Mouse (Mus musculus): ENCODE measurements at regions not wholly inside any gene's neighbourhood (a gene's known extent, or its start where the extent isn't known, plus 50 kb on each side); places are given as distances from the start of the nearest gene placed in this dataset.

DNA sequence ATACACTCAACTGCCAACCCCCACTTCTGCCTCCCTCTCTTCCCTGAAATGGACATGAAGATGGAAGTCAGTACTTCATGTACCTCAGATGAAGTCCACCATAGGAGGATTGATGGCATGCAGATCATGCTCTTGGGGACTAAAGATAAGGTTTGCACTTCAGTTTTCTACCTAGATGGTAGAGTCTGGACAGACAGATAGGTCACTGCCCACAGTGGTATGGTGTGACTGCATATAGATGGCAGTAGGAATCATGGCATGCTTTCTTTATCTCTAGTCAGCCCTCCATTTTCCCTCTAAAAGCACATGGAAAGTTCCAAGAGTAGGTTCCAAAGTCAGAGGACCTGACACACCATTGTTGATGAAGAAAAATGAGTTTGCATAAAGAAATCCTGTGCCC lies 145.6 kb upstream of the Mocs2 start:
- no peak for DNase-seq (ENCODE audit: low read depth, low spot score)

DNA sequence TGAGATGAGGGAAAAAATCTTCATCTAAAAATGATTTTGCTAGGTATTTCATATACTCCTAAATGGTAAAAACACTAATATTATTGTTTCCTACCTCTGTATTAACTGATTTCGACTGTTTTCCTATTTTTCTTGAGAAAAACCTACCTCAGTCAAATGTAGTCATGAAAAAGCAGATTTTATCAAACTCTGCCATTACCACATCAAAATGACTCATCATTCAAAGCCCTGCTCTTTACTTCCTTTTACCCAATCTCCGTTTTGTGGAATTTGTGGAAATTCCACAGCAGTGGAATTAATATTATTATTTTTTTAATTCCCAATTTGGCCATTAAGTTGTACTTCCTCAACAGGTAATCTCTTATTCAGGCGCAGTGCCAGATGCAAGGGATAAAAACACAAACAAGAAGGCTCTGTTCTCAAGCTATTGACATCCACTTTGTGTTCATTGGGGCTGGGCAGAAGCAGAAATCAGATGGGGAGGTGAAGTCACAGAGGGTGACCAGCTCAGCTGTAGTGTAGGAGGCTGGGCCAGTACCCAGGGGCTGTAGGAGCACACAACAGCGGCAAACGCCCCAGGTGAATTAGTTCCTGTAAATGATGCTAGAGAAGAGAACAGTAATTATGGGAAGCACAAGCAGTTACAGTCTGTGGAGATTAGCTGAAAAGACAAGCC lies 138.2 kb upstream of the Mocs2 start:
- no peak for DNase-seq (ENCODE audit: low read depth, low spot score)

DNA sequence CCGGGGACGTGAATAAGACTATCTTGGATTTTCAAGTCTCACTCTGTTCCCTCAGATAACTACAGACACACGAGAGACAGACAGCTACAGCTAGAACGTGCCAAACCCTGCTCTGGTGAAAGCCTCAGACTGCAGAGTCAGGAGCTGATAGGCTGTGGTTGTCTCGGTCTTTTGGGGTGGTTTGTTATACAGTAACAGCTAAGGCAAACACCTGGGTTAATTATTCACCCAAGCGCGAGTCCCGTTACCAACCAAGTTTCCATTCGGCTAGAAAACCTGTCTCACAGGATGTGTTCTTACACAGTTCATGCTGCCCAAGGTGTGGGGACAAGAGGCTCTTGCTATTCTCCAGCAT lies 137.7 kb upstream of the Mocs2 start:
- DNase-seq (ENCODE audit: low read depth, low spot score) = no peak

DNA sequence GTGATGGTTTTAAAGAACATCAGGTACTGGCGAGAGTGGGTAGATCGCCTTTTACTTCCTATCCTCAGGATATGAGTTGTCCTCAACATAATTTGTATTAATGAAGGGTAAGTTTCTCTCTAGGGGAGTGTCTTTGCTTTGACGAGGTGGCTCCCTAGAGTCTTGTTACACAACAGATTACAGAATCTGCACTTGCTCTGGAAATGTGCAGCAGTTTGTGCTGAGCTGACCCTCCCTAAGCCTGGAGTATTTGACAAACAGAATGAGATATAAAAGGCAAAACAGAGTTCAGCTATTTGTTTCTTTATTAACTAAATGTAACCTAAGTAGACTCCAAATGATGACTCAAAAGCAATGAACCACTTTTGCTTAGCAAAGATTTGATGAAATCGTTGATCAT lies 136.8 kb upstream of the Mocs2 start:
- DNase-seq (ENCODE audit: low read depth, low spot score) = no peak

DNA sequence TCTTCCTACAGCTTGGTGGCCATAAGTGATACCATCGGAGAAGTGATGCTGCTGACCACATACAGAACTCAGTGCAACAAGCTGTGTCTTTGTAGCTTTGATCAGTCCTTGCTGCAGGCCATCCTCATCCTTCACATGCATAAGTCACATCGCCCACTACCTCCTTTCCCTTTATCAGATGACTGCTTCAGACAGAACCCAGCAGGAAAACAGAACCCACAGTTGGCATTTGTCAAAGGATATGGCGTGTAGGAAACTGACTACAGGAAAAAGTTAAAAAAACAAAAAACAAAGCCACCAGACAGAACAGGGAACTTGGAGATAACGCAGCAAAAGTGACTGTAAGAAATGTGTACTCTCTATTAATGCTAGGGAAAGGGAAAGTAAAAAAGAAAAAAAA lies 136.1 kb upstream of the Mocs2 start:
- no peak for DNase-seq (ENCODE audit: low read depth, low spot score)

DNA sequence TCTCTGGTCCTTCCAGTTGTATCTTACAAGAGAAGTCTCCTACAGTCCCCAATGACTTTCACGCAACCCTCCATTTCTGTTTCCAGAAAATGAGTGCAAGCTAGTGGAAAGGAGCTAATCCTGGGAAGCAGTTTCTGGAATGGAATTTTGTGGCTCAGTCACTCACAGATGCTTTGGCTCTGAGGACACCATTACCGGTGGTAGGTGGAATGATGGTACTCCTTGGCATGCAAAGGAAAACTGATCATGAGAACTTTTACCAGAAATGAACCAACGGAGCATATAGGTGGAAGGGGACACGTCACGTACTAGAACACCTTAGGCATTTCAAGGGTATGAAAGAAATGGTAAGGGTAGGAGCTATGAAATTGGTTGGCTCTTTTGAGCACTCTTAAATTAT lies 135.1 kb upstream of the Mocs2 start:
- no peak for DNase-seq (ENCODE audit: low read depth, low spot score)

DNA sequence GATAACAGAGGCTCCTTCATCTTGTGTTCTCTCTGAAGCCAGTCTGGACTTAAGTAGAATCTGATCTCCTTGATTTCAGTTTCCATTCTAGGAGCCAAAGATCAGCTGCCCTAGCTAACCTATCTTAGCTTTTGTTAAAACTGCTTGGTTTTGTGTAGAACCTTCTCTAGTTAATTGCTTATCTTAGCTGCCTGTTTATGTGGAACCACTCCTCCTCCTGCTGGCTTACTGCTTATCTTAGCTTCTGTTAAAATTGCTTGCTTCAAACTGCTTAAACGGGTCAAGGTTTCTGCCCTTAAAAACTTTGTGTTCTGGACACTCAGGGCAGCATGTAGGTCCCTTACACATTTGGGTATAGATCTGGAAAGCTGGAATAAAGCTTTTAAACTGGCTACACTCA lies 133.7 kb upstream of the Mocs2 start:
- no peak for DNase-seq (ENCODE audit: low read depth, low spot score)

DNA sequence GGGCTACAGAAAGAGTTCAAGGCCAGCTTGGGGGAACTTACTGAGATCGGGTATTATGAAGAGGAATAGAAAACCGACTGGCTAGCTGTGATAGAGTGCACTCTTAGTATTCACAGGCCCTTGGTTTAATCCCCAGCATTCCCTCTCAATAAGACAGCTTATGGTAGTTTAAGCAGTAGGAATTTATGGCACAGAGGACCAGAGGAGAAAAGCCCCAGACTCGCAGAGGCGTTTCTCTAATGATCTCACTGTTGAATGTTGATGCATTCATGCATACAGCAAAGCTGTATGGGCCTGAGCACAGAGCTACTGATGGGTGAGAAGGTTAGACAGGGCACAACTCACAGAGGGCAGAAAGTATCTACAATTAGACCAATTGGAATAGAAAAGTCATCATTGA lies 132.7 kb upstream of the Mocs2 start:
- DNase-seq (ENCODE audit: low read depth, low spot score) = no peak

DNA sequence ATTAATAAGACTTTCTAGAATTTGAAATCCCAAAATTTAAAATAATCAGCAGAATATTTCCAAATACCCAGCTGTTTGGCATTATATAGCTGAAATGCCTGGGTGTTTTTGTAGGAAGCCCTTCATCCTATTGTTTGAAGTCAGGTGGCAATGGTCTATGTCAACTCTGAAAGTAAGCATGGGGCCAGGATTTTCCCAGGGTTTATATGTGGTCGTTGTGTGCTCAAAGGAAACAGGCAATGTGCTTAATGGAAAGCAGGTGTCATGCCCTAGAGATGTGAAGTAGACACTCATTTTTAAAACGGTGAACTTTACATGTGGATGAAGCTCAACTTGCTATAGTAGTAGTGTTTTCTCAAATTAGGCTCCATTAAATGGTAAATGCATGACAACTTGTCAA lies 105.4 kb upstream of the Mocs2 start:
- DNase-seq (ENCODE audit: low read depth, low spot score) = peak; percentile 53

DNA sequence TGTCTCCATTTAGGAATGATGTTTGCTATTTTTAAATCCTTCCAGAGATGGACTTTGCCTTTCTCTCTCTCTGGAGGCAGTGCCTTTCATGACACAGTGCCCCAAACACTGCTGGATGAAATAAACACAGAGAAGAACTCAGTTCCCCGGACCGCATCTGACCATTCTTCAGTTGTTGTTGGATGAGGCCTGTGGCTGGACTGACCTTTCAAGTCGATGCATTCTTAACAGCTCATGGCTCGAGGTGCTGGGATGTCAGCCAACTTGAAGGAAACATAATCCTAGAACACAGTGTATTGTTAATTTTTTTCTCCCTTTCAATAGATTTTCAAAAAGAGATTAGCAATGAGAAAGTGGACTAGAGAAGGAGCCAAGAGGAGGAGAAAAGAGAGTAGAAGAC lies 98.3 kb upstream of the Mocs2 start:
- no peak for DNase-seq (ENCODE audit: low read depth, low spot score)

DNA sequence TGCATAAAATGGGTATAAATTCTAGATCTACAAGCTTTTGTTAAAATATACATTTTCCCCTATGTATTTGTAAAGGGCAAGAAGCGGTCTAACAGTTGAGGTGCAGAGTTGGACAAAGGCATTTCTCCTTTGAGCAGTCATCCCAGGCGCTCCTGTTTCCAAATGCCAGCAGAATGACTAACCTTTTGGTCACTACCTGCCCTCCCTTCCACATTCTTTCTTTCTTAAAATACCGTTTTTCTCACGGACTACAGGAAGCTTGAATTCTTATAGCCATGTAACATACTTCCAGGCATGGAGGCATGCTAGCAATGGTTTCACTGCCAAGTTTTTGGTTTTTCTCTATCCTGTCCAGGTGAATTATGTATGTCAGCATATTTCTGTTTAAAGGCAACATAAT lies 91.2 kb upstream of the Mocs2 start:
- DNase-seq (ENCODE audit: low read depth, low spot score) = no peak

DNA sequence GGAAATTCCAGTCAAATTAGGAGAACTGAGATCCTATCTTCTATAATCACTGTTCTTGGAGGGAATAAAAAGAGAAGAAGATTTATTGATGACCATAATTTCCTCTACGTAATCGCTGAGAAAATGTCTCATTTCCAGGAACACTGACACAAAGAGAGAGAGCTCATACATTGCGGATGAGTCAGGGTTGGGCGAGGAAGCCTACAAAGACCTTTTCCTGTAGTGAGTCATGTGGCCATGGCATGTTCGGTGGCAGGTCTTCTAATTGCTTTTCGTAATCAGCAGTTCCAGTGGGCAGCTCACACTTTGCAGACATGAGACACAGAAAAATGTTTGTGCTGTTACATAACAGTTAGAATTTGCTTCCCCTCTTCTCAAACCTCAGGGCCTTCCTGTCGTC lies 83.0 kb upstream of the Mocs2 start:
- DNase-seq (ENCODE audit: low read depth, low spot score) = no peak

DNA sequence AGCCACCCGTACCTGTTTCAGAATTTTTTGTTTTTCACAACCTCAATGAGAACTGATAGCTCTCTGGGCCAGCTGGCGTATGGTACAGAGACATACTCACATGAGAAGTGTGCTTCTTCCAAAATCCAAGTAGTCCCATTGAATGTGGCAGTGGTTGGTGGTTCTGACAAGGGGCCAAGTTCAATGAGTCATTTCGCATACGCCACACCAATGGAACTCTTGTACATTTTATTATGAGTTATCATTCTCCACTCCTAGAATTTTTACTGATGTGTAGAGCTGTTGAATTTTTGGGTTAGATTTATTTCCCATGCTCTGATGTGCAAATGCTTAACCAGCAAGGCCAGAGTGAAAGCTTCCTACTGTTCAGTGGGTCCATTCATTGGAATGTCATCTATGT lies 82.0 kb upstream of the Mocs2 start:
- no peak for DNase-seq (ENCODE audit: low read depth, low spot score)

DNA sequence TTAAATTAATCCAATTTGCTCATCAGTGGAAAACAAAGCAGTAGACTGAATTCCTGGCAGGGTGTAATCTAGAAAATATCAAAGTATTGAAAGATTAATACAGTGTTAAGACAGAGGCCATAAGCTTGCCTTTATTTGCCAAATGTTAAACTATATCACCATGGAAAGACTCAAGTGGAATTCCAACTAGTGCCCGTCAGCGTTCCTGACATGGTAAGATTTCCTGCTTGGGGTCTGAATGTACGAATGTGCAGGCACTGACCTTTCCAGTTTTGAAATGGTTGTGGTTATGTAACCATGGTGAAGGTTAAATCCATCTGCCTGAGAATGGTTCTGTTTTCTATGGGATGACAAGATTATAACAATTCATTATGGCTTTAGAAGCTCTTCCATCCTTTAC lies 75.5 kb upstream of the Mocs2 start:
- DNase-seq (ENCODE audit: low read depth, low spot score) = no peak

DNA sequence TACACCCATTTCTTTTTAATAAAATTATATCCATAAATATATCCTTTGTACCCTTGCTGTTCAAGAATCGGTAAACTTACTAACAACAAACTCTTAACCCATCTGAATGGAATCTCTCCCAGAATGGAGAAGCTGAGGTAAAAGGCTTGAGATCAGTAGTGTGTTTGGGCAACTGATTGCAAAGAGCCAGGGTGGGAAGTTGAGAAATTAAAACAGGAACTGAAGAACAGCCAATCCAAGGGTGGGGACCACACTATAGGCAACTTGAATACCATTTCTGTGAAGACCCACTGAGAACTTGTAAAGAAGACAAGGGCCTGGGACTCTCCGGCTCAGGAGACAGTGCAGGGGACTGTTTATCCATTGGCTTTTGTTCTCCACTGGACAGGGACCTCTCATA lies 72.2 kb upstream of the Mocs2 start:
- DNase-seq (ENCODE audit: low read depth, low spot score) = no peak

DNA sequence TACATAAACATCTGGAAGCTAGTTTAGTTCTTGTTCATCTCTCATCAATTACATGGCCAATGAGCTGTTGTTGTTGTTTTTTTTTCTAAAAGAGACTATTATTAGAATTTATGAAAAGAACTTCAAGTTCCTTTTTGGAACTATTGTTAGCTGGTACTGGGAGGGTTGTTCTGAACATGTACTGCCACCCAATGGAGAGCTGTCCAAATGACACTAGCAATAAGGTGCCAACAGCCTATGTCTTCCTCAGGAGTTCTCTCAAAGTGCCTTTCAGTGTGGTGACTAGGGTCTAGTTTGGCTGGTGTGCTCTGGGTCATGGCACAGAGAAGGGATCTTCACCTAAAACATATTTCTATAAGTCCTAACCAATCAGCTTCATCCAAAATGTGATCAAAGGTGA lies 60.6 kb upstream of the Mocs2 start:
- peak; percentile 5 for DNase-seq (ENCODE audit: low read depth, low spot score)

DNA sequence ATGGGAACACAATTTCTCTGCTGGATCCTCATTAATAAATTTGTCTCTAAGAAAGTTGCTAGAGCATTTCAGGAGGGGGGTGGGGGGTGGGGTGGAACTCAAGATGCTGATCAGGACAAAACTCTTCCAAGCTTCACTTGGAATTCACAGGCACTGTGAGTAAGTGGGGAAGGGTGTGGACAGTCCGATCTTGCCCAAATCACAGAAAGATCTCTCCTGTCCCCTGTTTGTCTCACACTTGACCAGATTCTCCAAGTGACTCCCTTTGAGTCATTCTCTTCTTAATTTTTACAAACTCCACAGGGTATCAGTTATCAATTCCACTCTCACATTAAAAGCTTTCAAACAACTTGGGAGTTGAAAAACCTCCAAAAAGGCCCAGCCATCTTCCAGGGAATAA lies 58.1 kb upstream of the Mocs2 start:
- no peak for DNase-seq (ENCODE audit: low read depth, low spot score)

DNA sequence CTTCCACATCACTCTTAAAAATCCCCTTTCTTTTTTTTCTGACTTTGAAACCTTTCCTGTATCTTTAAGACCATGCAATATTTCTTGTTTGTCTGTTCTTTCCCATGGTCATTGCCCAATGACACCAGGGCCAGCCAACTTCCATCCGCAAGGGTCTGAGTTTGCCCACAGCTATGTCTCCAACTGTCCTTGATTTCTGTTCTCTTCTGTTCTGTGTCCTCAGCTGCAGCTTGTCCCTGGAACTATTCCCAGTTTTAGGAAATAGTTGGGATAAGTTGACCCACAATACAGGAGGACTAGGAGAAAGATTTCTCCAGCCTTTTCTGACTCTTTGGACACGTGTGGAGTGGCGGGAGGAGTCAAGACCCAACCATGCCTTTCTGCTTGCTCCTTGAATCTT lies 57.1 kb upstream of the Mocs2 start:
- DNase-seq (ENCODE audit: low read depth, low spot score) = no peak

Measured in forelimb bud, embryonic 11.5 days (tissue).